Mouse (Mus musculus) megakaryocyte, embryonic 14.5 days (primary cell): ENCODE data around the gene Lrrc47.

ENCODE experiments used
- FLI1 ChIP-seq: IDR thresholded peaks from 2 replicates; pipeline ENCODE4 v1.6.1; 2012; ENCODE audit warnings: low read length, inconsistent platforms, mixed read lengths
- GATA1 ChIP-seq: IDR thresholded peaks from 3 replicates; pipeline ENCODE4 v1.6.1; 2012; ENCODE audit warnings: mixed read lengths, low read length, inconsistent platforms, borderline replicate concordance

- TF ChIP-seq GATA1 (no peak), FLI1 (no peak)
Measured at GRCm38 (mm10) chr4:154021432-154021831, 9.9 kb downstream of the Lrrc47 start.
